Mouse (Mus musculus): ENCODE data around the gene Sv2b.

DNA sequence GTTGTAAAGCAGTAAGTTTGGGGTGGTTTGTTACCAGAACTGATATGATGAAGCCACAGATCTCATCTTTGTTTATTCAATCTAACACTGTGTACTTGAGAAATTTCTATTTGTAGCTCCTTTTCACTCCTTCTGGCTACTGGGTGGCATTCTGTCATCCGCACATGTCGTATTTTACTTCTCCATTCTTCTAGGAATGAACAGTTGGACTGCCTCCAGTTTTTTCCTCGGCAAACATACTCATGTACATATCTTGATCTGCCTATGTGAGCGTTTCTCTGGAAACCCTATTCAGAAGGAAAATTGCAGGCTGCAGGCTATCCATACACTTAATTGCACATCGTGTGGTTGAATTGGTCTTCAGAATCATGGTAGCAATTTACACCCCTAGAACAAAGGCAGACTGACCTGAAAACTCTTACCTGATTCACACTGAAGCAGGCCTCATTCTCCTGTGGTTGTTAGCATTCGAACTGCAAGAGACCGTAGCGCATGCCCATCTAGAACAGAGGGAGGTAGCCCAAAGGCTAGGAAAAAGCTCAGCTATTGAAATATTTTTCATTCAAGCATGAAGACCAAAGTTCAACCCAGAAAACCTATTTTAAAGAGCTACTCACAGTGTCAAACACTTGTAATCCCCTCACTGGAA is 231.4 kb downstream of the Sv2b start:
- no peak for TF ChIP-seq CTCF (IDR thresholded peaks at IDR 0.05; ENCODE audit: low read depth, low read length)
- no peak for TF ChIP-seq POLR2A (IDR thresholded peaks at IDR 0.05; ENCODE audit: extremely low read depth, insufficient read depth, low read length)

All from liver, adult 2 months (tissue).